Comparison of ENCODE assay signal across 8 mouse cellular contexts in genomic region chr4:147918459-147919121, GRCm38 (mm10). TPM values are rescaled to one million over a fixed set of nuclear protein-coding genes. Genes with fewer than 3 reads are reported as not detected.
DNase-seq lines count a peak whose midpoint lies in the region; ATAC-seq and TF ChIP-seq lines count a peak whose summit lies in the region.

No protein-coding gene starts in this region.

- TF ChIP-seq EP300 in lung, postnatal 0 days (IDR thresholded peaks at IDR 0.05), result no peak

- WGBS in thymus, adult 2 months, result 69% methylated on average over 7 of the region's 7 CpGs
- 58% methylated on average over 7 of the region's 7 CpGs for WGBS in kidney, adult 2 months
- WGBS in lung, postnatal 0 days, result 51% methylated on average over 7 of the region's 7 CpGs

- H3K9me3 ChIP-seq in lung, postnatal 0 days (ENCODE audit: low read length), result no peaks in the 10 kb centered on the region

- no peak overlapping the region for H3K4me3 ChIP-seq in thymus, adult 2 months (ENCODE audit: control insufficient read depth, insufficient read depth, low read length)
- no peak overlapping the region for H3K4me3 ChIP-seq in kidney, adult 2 months (ENCODE audit: insufficient read depth, low read depth, low read length)
- H3K4me3 ChIP-seq in lung, postnatal 0 days (ENCODE audit: low read depth, low read length), result no peak overlapping the region

- TF ChIP-seq CTCF in thymus, adult 2 months (IDR thresholded peaks at IDR 0.05; ENCODE audit: borderline replicate concordance, control insufficient read depth, extremely low read depth, insufficient read depth, low read length, poor library complexity), result no peak
- peak; percentile 56 for TF ChIP-seq CTCF in kidney, adult 2 months (conservative IDR thresholded peaks at IDR 0.05; ENCODE audit: insufficient read depth, insufficient read length, low read depth, low read length)
- TF ChIP-seq CTCF in lung, postnatal 0 days (IDR thresholded peaks at IDR 0.05), result peak; percentile 80

- no peak overlapping the region for H3K9ac ChIP-seq in lung, postnatal 0 days (replicated peaks; ENCODE audit: low read depth)

- H3K4me1 ChIP-seq in thymus, adult 2 months (replicated peaks; ENCODE audit: control insufficient read depth, insufficient read depth, low read length), result no peaks in the 10 kb centered on the region
- no peaks in the 10 kb centered on the region for H3K4me1 ChIP-seq in kidney, adult 2 months (ENCODE audit: control insufficient read depth, insufficient read depth, low read length)
- H3K4me1 ChIP-seq in lung, postnatal 0 days (ENCODE audit: insufficient read depth, low read depth, low read length), result no peaks in the 10 kb centered on the region

- H3K4me2 ChIP-seq in lung, postnatal 0 days (replicated peaks; ENCODE audit: low read depth, low read length), result no peak overlapping the region

- H3K27ac ChIP-seq in thymus, adult 2 months (ENCODE audit: control insufficient read depth, insufficient read depth, low read length), result no peak overlapping the region
- no peak overlapping the region for H3K27ac ChIP-seq in kidney, adult 2 months (ENCODE audit: insufficient read depth, low read depth, low read length)
- no peak overlapping the region for H3K27ac ChIP-seq in lung, postnatal 0 days (ENCODE audit: low read length)

- ATAC-seq in lung, postnatal 0 days, result peak; percentile 58; the same call in 1 of the 2 replicates

- no peaks in the 10 kb centered on the region for H3K36me3 ChIP-seq in thymus, adult 2 months (ENCODE audit: control insufficient read depth, insufficient read depth, low read length)
- H3K36me3 ChIP-seq in kidney, adult 2 months (ENCODE audit: control insufficient read depth, insufficient read depth, low read length), result no peaks in the 10 kb centered on the region
- H3K36me3 ChIP-seq in lung, postnatal 0 days (ENCODE audit: insufficient read depth, low read length), result peaks cover 6% of the 10 kb centered on the region; the same call in 1 of the 2 replicates

- TF ChIP-seq POLR2A in thymus, adult 2 months (IDR thresholded peaks at IDR 0.05; ENCODE audit: control insufficient read depth, extremely low read depth, insufficient read depth, low read length, poor library complexity), result no peak
- no peak for TF ChIP-seq POLR2A in kidney, adult 2 months (IDR thresholded peaks at IDR 0.05; ENCODE audit: low read depth, low read length)

- H3K27me3 ChIP-seq in thymus, adult 2 months (ENCODE audit: control insufficient read depth, insufficient read depth, low read length), result no peaks in the 10 kb centered on the region
- H3K27me3 ChIP-seq in kidney, adult 2 months (replicated peaks; ENCODE audit: control insufficient read depth, insufficient read depth, low read length), result no peaks in the 10 kb centered on the region
- H3K27me3 ChIP-seq in lung, postnatal 0 days (replicated peaks; ENCODE audit: insufficient read depth, low read length), result no peaks in the 10 kb centered on the region

- peak; percentile 60 for DNase-seq in gastrocnemius, adult 18-20 months (ENCODE audit: low spot score)
- no peak for DNase-seq in gastrocnemius, adult 8-10 months (ENCODE audit: low spot score in 2 of 2)
- DNase-seq in thymus, adult 2 months, result peak; percentile 36
- no peak for DNase-seq in thymus, adult 18-20 months
- peak; percentile 70 for DNase-seq in embryo, embryonic 10.5 days (ENCODE audit: low spot score)
- peak; percentile 69 for DNase-seq in kidney, adult 2 months
- peak; percentile 70 for DNase-seq in lung, postnatal 0 days (ENCODE audit: low spot score)
- DNase-seq in thymus, postnatal 4 days, result peak; percentile 60

RNA-seq across cellular contexts. Expression of gene Mfn2, which starts 14.1 kb away (rescaled TPM):
- 100 to 1,000 TPM; 403 to 443 TPM for total RNA-seq in gastrocnemius, adult 18-20 months (2021)
- total RNA-seq in gastrocnemius, adult 8-10 months (2022), result 100 to 1,000 TPM; 389 to 516 (median 444) TPM
- polyA plus RNA-seq in thymus, adult 2 months (2012; rRNA removed), result 40.4 and 50.2 TPM in 2 replicates
- 82.8 and 85.5 TPM in 2 replicates for polyA plus RNA-seq in kidney, adult 2 months (2012; rRNA removed)
- polyA plus RNA-seq in lung, postnatal 0 days (2015; fragmentation: Nextera tagmentation; extraction: Ambion mirVana), result 19.7 and 22.5 TPM in 2 replicates

RNA-seq across cellular contexts. Expression of gene Plod1, which starts 18.0 kb away (rescaled TPM):
- total RNA-seq in gastrocnemius, adult 18-20 months (2021), result 10 to 100 TPM; 16.0 to 17.2 TPM
- total RNA-seq in gastrocnemius, adult 8-10 months (2022), result 10 to 100 TPM; 14.7 to 17.0 (median 15.5) TPM
- polyA plus RNA-seq in thymus, adult 2 months (2012; rRNA removed), result 21.2 and 28.9 TPM in 2 replicates
- 42.1 and 45.9 TPM in 2 replicates for polyA plus RNA-seq in kidney, adult 2 months (2012; rRNA removed)
- polyA plus RNA-seq in lung, postnatal 0 days (2015; fragmentation: Nextera tagmentation; extraction: Ambion mirVana), result 40.8 and 43.2 TPM in 2 replicates

RNA-seq across cellular contexts. Expression of gene 2510039O18Rik, which starts 22.1 kb away (rescaled TPM):
- 10 to 100 TPM; 19.2 to 19.8 TPM for total RNA-seq in gastrocnemius, adult 18-20 months (2021)
- total RNA-seq in gastrocnemius, adult 8-10 months (2022), result 10 to 100 TPM; 19.8 to 21.4 (median 20.5) TPM
- polyA plus RNA-seq in thymus, adult 2 months (2012; rRNA removed), result 170 and 174 TPM in 2 replicates
- 62.6 and 82.4 TPM in 2 replicates for polyA plus RNA-seq in kidney, adult 2 months (2012; rRNA removed)
- 16.4 and 16.5 TPM in 2 replicates for polyA plus RNA-seq in lung, postnatal 0 days (2015; fragmentation: Nextera tagmentation; extraction: Ambion mirVana)

RNA-seq across cellular contexts. Expression of gene Fv1, which starts 49.8 kb away (rescaled TPM):
- 1 to 10 TPM; 5.5 to 7.0 TPM for total RNA-seq in gastrocnemius, adult 18-20 months (2021)
- total RNA-seq in gastrocnemius, adult 8-10 months (2022), result 1 to 10 TPM; 5.1 to 9.2 (median 6.7) TPM
- polyA plus RNA-seq in thymus, adult 2 months (2012; rRNA removed), result 3.0 and 3.7 TPM in 2 replicates
- 1.0 and 1.4 TPM in 2 replicates for polyA plus RNA-seq in kidney, adult 2 months (2012; rRNA removed)
- 1.9 and 2.4 TPM in 2 replicates for polyA plus RNA-seq in lung, postnatal 0 days (2015; fragmentation: Nextera tagmentation; extraction: Ambion mirVana)

RNA-seq across cellular contexts. Expression of gene Miip, which starts 50.0 kb away (rescaled TPM):
- total RNA-seq in gastrocnemius, adult 18-20 months (2021), result 1 to 10 TPM; 4.5 to 6.1 TPM
- total RNA-seq in gastrocnemius, adult 8-10 months (2022), result 1 to 10 TPM; 3.6 to 5.1 (median 4.8) TPM
- polyA plus RNA-seq in thymus, adult 2 months (2012; rRNA removed), result 167 and 170 TPM in 2 replicates
- 27.7 and 35.6 TPM in 2 replicates for polyA plus RNA-seq in kidney, adult 2 months (2012; rRNA removed)
- 28.5 and 28.6 TPM in 2 replicates for polyA plus RNA-seq in lung, postnatal 0 days (2015; fragmentation: Nextera tagmentation; extraction: Ambion mirVana)

Comparison
In these comparisons a context has a peak if more than half of its experiments do, and no peak if none do; other contexts are left out.
1. DNase-seq: peak in gastrocnemius, adult 18-20 months (single experiment), thymus, adult 2 months (single experiment), embryo, embryonic 10.5 days (single experiment), kidney, adult 2 months (single experiment), lung, postnatal 0 days (single experiment) and thymus, postnatal 4 days (single experiment); none in gastrocnemius, adult 8-10 months (0 of 2) and thymus, adult 18-20 months (0 of 2).